Mouse (Mus musculus) kidney, embryonic 14.5 days (tissue): ENCODE data around the gene Ntsr1. TPM values are rescaled to one million over a fixed set of nuclear protein-coding genes. Genes with fewer than 3 reads are reported as not detected.

Experiments used
- ATAC-seq: fragments of 200-750 bp; cut with Nextera tagmentation; 2 replicates; pipeline ENCODE4 v1.8.0; 2017; ENCODE audit warnings: moderate number of reproducible peaks, mild to moderate bottlenecking, moderate TSS enrichment, moderate library complexity; ENCODE audit not compliant: low FRiP score, low TSS enrichment
- H3K27ac ChIP-seq: fragments of 300-500 bp; sonication (generic); 2 replicates; pipeline ENCODE4 v1.5.1; 2014; ENCODE audit warnings: low read depth, mild to moderate bottlenecking, low read length, moderate library complexity, mixed read lengths
- H3K27me3 ChIP-seq: fragments of 300-500 bp; sonication (generic); 2 replicates; pipeline ENCODE4 v1.6.1; 2014; ENCODE audit warnings: mild to moderate bottlenecking, low read length; ENCODE audit not compliant: control insufficient read depth, insufficient read depth
- H3K36me3 ChIP-seq: fragments of 300-500 bp; sonication (generic); 2 replicates; pipeline ENCODE4 v1.6.1; 2014; ENCODE audit warnings: low read length, mixed read lengths; ENCODE audit not compliant: control insufficient read depth, insufficient read depth
- H3K4me1 ChIP-seq: fragments of 300-500 bp; sonication (generic); 2 replicates; pipeline ENCODE4 v1.6.1; 2014; ENCODE audit warnings: low read length, mixed read lengths; ENCODE audit not compliant: control insufficient read depth, insufficient read depth
- H3K4me2 ChIP-seq: fragments of 300-500 bp; sonication (generic); replicated peaks from 2 replicates; pipeline ENCODE4 v1.6.1; 2014; ENCODE audit warnings: low read depth, mild to moderate bottlenecking, low read length
- H3K4me3 ChIP-seq: fragments of 300-500 bp; sonication (generic); 2 replicates; pipeline ENCODE4 v1.5.1; 2014; ENCODE audit warnings: mild to moderate bottlenecking, low read length
- H3K9ac ChIP-seq: fragments of 300-500 bp; sonication (generic); 2 replicates; pipeline ENCODE4 v1.6.1; 2014; ENCODE audit warnings: low read depth, mild to moderate bottlenecking, low read length, moderate library complexity
- H3K9me3 ChIP-seq: fragments of 300-500 bp; sonication (generic); 2 replicates; pipeline ENCODE4 v1.6.1; 2016; ENCODE audit warnings: low read length; ENCODE audit not compliant: control insufficient read depth
- WGBS: fragments of 180-500 bp; shearing (Covaris S2); extraction: QIAGEN DNeasy Blood & Tissue Kit; methylation state at CpG from one replicate; pipeline ENCODE4 v1.1.7; 2014; 5-methylcytosine and 5-hydroxymethylcytosine counted together
- polyA plus RNA-seq: library from polyadenylated mRNA; unstranded; fragments of >200 nt; fragmentation: Nextera tagmentation; extraction: Ambion mirVana; gene quantifications from 2 replicates; pipeline ENCODE4 v1.2.1, GENCODE M21; 2014

Ntsr1 gene
- polyA plus RNA-seq, 1 experiment from 2014 or later = 12.4 TPM

GRCm38 (mm10) chr2:180468871-180469270 is 30.9 kb upstream of the Ntsr1 start:
- Histone ChIP-seq H3K27me3 (no peaks in the 10 kb centered on the region), H3K4me3 (no peak overlapping the region), H3K9ac (no peak overlapping the region), H3K4me2 (no peak overlapping the region), H3K27ac (no peak overlapping the region), H3K36me3 (no peaks in the 10 kb centered on the region), H3K4me1 (0 out of 2 replicates have a peak, but pooled peaks cover 3% of the 10 kb centered on the region), H3K9me3 (no peaks in the 10 kb centered on the region)
- ATAC-seq = no peak
- 87% methylated on average over 8 of the region's 8 CpGs for WGBS

GRCm38 (mm10) chr2:180469768-180470167 is 30.0 kb upstream of the Ntsr1 start:
- H3K9ac ChIP-seq = no peak overlapping the region
- 0 out of 2 replicates have a peak, but pooled peaks cover 3% of the 10 kb centered on the region for H3K4me1 ChIP-seq
- no peak overlapping the region for H3K27ac ChIP-seq
- H3K4me3 ChIP-seq = no peak overlapping the region
- ATAC-seq = no peak
- H3K36me3 ChIP-seq = no peaks in the 10 kb centered on the region
- no peaks in the 10 kb centered on the region for H3K27me3 ChIP-seq
- no peaks in the 10 kb centered on the region for H3K9me3 ChIP-seq
- no peak overlapping the region for H3K4me2 ChIP-seq
- WGBS = 57% methylated on average over 9 of the region's 9 CpGs

GRCm38 (mm10) chr2:180472306-180473079 is 27.3 kb upstream of the Ntsr1 start:
- Histone ChIP-seq H3K4me1 (0 out of 2 replicates have a peak, but pooled peaks cover 3% of the 10 kb centered on the region), H3K4me3 (peak overlapping the region; percentile 19), H3K4me2 (peak overlapping the region; percentile 40), H3K36me3 (no peaks in the 10 kb centered on the region), H3K9ac (peak overlapping the region; percentile 7; the same call in 1 of the 2 replicates), H3K9me3 (no peaks in the 10 kb centered on the region), H3K27me3 (no peaks in the 10 kb centered on the region), H3K27ac (no peak overlapping the region)
- peak; percentile 41 for ATAC-seq
- 5% methylated on average over 21 of the region's 21 CpGs for WGBS

GRCm38 (mm10) chr2:180473080-180473440 is 26.7 kb upstream of the Ntsr1 start:
- ATAC-seq = peak; percentile 85
- no peaks in the 10 kb centered on the region for H3K36me3 ChIP-seq
- no peak overlapping the region for H3K4me2 ChIP-seq

GRCm38 (mm10) chr2:180474864-180475263 is 24.9 kb upstream of the Ntsr1 start:
- 87% methylated on average over 3 of the region's 3 CpGs for WGBS
- no peak overlapping the region for H3K4me2 ChIP-seq
- no peak overlapping the region for H3K9ac ChIP-seq
- H3K27me3 ChIP-seq = no peaks in the 10 kb centered on the region
- 0 out of 2 replicates have a peak, but pooled peaks cover 3% of the 10 kb centered on the region for H3K4me1 ChIP-seq
- H3K36me3 ChIP-seq = no peaks in the 10 kb centered on the region
- no peak for ATAC-seq
- no peak overlapping the region for H3K27ac ChIP-seq
- no peaks in the 10 kb centered on the region for H3K9me3 ChIP-seq
- H3K4me3 ChIP-seq = no peak overlapping the region

More at GRCm38 (mm10) chr2:180473080-180473440, 26.7 kb upstream of the Ntsr1 start:
- Histone ChIP-seq H3K9ac (no peak overlapping the region), H3K27ac (no peak overlapping the region), H3K27me3 (no peaks in the 10 kb centered on the region), H3K9me3 (no peaks in the 10 kb centered on the region), H3K4me1 (0 out of 2 replicates have a peak, but pooled peaks cover 3% of the 10 kb centered on the region), H3K4me3 (no peak overlapping the region)
- WGBS = 31% methylated on average over 7 of the region's 7 CpGs

- ATAC-seq = peak; percentile 93
These were observed 17.5 kb upstream of the Ntsr1 start for GRCm38 (mm10) chr2:180482274-180482673.

GRCm38 (mm10) chr2:180484882-180485281 is 14.9 kb upstream of the Ntsr1 start:
- peak; percentile 32; the same call in 1 of the 2 replicates for ATAC-seq
- peaks cover 14% of the 10 kb centered on the region; the same call in 1 of the 2 replicates for H3K4me1 ChIP-seq
- H3K4me3 ChIP-seq = no peak overlapping the region
- no peak overlapping the region for H3K9ac ChIP-seq
- H3K9me3 ChIP-seq = no peaks in the 10 kb centered on the region
- H3K36me3 ChIP-seq = no peaks in the 10 kb centered on the region
- no peak overlapping the region for H3K27ac ChIP-seq
- WGBS = 29% methylated on average over 4 of the region's 4 CpGs
- H3K4me2 ChIP-seq = no peak overlapping the region
- H3K27me3 ChIP-seq = no peaks in the 10 kb centered on the region; the same call in 1 of the 2 replicates

More at GRCm38 (mm10) chr2:180482274-180482673, 17.5 kb upstream of the Ntsr1 start:
- Histone ChIP-seq H3K4me2 (no peak overlapping the region), H3K36me3 (no peaks in the 10 kb centered on the region), H3K4me1 (peaks cover 14% of the 10 kb centered on the region; the same call in 1 of the 2 replicates), H3K9me3 (no peaks in the 10 kb centered on the region), H3K27ac (0 out of 2 replicates have a peak overlapping the region, but pooled peaks have one; percentile 19), H3K4me3 (no peak overlapping the region), H3K27me3 (no peaks in the 10 kb centered on the region; the same call in 1 of the 2 replicates), H3K9ac (no peak overlapping the region)
- 6% methylated on average over 16 of the region's 16 CpGs for WGBS

GRCm38 (mm10) chr2:180485306-180485705 is 14.5 kb upstream of the Ntsr1 start:
- no peaks in the 10 kb centered on the region for H3K36me3 ChIP-seq
- H3K4me3 ChIP-seq = no peak overlapping the region
- no peak overlapping the region for H3K4me2 ChIP-seq
- peak overlapping the region; percentile 30; the same call in 1 of the 2 replicates for H3K27ac ChIP-seq
- H3K9ac ChIP-seq = no peak overlapping the region
- no peaks in the 10 kb centered on the region; the same call in 1 of the 2 replicates for H3K27me3 ChIP-seq
- peaks cover 14% of the 10 kb centered on the region; the same call in 1 of the 2 replicates for H3K4me1 ChIP-seq
- ATAC-seq = 0 out of 2 replicates have a peak, but pooled peaks have one; percentile 10
- 50% methylated on average over 3 of the region's 3 CpGs for WGBS
- H3K9me3 ChIP-seq = no peaks in the 10 kb centered on the region

- Histone ChIP-seq H3K4me2 (no peak overlapping the region), H3K9ac (no peak overlapping the region), H3K27me3 (no peaks in the 10 kb centered on the region; the same call in 1 of the 2 replicates), H3K36me3 (no peaks in the 10 kb centered on the region), H3K4me1 (no peaks in the 10 kb centered on the region), H3K4me3 (no peak overlapping the region), H3K27ac (no peak overlapping the region), H3K9me3 (no peaks in the 10 kb centered on the region)
- no peak for ATAC-seq
- 25% methylated on average over 17 of the region's 17 CpGs for WGBS
These were observed 11.5 kb upstream of the Ntsr1 start for GRCm38 (mm10) chr2:180488210-180488751.
